Mouse (Mus musculus) right cerebral cortex, adult 2 months (tissue): ENCODE data around the gene Actn3.
"Not testable (repeated sequence)": the region's sequence is repeated elsewhere in the genome, so short reads cannot be mapped to it uniquely, and the experiment has no call there.

ENCODE experiments used
- DNase-seq, 2 experiments: peaks; one replicate each; pipeline ENCODE4 v3.0.0; 2021 to 2022; ENCODE audit warnings: low spot score in 2 of 2

The Actn3 gene

GRCm38 (mm10) chr19:4877785-4878184, at the start of gene Actn3:
Actn3 (minus strand) TSS chr19:4877909.
- DNase-seq: no peak

DNA sequence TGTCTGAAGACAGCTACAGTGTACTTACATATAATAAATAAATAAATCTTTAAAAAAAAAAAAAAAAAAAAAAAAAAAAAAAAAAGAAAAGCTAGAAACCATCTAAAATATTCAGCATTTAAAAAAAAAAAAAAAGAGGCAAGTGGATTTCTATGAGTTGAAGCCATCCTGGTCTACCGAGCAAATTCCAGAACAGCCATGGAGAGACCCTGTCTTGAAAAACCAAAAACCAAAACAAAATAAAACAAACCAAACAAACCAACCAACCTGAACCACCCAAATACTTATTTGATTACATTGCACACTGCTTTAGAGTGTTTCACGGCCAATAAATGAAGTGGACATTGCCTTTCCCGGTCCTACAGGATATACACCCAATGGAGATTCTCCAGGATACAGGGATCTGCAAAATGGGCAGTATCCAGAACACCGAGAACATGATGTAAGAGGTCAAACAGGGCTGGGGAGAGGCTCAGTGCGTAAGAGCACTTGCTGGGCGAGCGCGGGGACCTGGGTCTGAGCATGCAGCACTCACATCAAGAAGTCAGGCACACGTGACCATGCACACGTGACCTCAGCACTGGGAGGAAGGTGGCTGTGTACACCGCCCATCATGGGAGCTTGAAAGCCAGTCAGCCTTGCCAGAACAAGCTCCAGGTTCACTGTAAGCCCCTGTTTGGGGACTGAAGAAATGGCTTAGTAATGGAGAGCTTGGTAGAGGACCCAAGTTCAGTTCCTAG, 47.6 kb upstream of the Actn3 start:
- DNase-seq: no peak

- no peak for DNase-seq
Observed at GRCm38 (mm10) chr19:4919652-4920051, 41.9 kb upstream of the Actn3 start.

DNA sequence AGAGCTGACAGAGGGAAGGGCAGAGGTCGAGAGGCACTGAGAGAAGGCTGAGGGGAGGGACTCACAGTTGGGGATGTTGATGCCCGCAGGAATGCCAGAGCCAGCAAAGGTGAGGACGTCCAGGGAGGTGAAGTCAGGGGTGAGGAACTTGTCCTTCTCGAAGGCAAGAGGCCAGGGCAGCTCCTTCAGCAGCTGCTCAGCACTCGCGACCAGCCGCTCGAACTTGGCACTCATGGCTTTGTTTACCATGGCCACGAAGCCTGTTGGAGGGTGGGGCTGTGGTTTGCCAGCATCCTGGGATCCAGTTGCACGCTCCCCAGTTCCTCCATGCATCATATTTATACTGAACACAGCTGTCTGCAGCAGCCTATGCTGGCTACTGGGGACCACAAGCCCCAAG, 39.1 kb upstream of the Actn3 start:
- DNase-seq: no peak

DNA sequence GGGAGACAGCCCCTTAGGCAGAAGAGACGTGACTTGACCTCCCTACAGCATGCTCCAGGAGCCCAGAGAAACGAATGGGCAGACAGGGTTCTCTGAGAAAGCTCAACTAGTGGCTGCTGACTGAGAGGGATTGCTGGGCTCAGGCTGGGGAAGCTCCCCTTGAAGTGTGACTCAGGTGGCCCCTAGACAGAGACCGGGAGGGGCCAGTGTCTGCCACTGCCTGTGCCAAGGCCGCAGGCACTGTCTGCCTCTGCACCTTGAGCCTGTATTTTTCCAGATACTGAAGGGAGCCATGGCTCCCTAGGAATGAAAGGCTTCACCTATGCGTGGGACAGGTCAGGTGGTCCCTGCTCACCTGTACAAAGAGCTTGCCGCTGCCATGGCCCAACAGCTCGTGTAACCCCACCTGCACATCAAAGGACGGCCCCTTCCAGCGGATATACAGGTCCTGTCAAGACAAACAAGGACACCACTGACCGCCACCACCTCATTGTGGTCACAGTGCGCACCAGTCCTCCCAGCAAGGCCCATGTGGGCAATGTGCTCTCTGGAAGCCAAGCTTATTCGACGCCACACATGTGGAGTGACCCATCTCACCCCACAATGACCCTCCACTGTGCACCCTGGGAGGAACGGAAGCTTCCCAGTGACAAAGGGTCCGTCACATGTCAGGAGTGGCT, 38.4 kb upstream of the Actn3 start:
- DNase-seq: no peak

DNA sequence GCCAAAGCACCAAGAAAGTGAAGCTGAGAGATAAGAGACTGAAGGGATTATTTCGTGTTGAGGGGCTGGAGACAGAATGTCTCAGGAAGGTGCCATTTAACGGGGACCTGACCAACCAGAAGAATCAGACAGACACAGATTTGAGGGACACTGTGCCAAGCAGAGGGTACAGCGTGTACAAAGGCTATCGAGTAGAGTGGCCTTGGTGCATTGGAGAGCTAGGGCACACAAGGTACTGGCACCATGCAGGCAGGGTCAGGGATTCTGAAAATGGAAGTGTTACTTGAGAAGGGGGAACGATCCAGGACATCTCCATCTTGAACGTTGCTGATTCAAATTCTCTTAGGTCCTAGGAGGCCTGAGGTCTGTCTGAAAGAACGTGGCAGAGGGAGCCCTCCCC, 31.7 kb upstream of the Actn3 start:
- DNase-seq: no peak

GRCm38 (mm10) chr19:4908107-4908506, 30.4 kb upstream of the Actn3 start:
- DNase-seq: no peak

GRCm38 (mm10) chr19:4905979-4906794, 28.5 kb upstream of the Actn3 start, which contains the start of gene Bbs1:
Bbs1 (minus strand) TSS chr19:4906628.
- peak; percentile 80 to 83 for DNase-seq

GRCm38 (mm10) chr19:4899888-4900287, 22.2 kb upstream of the Actn3 start:
- no peak for DNase-seq

GRCm38 (mm10) chr19:4898972-4899371, 21.3 kb upstream of the Actn3 start:
- no peak for DNase-seq

DNA sequence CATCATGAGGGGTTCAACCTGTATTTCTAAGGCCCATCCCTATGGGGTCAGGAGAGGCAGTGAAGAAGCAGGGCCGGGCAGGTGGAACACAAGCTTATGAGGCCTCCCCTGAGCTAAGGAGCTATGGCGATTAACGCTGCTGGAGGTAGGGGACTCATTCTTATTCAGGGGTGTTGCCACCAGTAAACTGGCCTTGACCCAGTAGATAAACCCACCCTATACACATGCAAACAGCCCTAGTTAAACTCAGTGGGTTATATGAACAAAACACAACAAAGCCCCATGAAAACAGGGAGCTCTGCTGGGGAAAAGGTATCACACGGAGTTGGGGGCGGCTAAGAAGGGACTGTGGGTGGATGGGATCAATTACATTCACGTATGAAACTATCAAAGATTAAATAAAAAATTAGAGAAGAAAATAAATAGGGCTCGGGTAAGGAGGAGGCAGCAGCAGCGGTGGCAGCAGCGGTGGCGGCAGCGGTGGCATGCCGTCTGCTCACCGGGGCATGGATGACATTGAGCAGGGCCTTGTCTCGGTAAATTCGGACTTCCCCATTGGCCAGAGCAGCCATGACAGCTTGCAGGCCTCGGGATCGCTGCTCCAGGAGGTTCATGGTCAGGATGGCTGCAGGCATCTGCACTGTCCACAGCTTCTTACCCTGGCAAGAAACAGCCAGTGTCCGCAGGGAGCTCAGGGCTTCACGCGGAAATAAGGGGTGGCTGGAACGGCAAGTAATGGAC, 19.2 kb upstream of the Actn3 start:
- no peak for DNase-seq

GRCm38 (mm10) chr19:4891798-4892197, 14.1 kb upstream of the Actn3 start:
- DNase-seq: no peak

- DNase-seq: no peak
Observed at GRCm38 (mm10) chr19:4889791-4890190, 12.1 kb upstream of the Actn3 start.

GRCm38 (mm10) chr19:4883961-4884360, 6.3 kb upstream of the Actn3 start:
- no peak for DNase-seq

- no peak for DNase-seq
Observed at GRCm38 (mm10) chr19:4879324-4879703, 1.6 kb upstream of the Actn3 start.

DNA sequence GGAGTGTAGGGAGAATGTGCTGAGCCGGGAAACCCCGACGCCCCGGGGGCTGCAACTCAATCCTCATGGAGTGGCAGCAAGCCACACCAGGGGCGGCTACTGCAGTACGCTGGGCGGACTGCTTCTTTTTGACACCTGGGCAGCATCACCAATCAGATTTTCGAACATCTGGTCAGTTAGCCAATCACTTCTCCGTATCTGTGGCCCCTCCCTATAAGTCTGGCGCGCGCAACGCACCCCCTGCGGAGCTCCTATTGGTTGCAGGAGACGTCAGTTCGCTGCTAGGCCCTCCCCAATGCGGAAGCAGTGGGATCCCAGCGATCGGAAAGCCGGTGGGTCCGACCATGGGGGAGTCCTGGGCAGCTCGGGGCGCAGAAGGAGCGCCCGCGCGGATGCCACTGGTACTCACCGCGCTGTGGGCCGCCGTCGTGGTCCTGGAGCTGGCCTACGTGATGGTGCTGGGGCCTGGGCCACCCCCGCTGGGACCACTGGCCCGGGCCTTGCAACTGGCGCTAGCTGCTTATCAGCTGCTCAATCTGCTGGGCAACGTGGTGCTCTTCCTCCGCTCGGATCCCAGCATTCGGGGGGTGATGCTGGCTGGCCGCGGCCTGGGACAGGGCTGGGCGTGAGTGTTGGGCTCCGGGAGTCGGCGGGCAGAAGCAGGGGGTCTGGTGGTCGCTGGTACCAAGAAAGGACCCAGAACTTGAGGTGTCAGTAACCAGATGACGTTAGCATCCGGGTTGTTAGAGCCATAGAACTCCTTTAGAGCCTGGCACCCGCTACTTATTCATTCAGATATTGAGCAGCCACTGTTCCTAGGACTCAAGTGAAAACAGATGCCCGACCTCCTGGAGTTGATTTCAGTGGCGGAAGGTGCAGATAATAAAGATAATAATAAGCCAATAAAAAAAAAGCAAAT, 955 bp upstream of the Actn3 start, which contains the start of gene Zdhhc24:
Gene Zdhhc24, plus strand, starts transcription at position 264 of the 919 bp plus-strand sequence.
- DNase-seq: peak; percentile 96 to 97

GRCm38 (mm10) chr19:4876755-4877154, 954 bp downstream of the Actn3 start:
- DNase-seq: no peak

GRCm38 (mm10) chr19:4876241-4876640, 1.5 kb downstream of the Actn3 start:
- no peak for DNase-seq

DNA sequence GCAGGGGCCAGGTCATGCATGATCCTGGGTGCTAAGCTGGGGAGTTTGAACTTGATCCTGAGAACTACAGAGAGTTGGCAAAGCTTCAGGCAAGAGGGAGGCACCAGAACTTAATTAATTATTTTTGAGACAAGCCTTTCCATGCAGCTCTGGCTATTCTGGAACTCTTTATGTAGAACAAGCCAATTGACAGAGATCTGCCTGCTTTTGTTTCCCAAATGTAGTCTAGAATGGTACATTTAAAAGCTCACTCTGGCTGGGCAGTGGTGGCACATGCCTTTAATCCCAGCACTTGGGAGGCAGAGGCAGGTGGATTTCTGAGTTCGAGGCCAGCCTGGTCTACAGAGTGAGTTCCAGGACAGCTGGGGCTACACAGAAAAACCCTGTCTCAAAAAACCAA, 3.1 kb downstream of the Actn3 start:
- DNase-seq: not testable (repeated sequence)

- DNase-seq: no peak
Observed at GRCm38 (mm10) chr19:4865147-4865546, 12.6 kb downstream of the Actn3 start.

- DNase-seq: no peak
Observed at GRCm38 (mm10) chr19:4863048-4863447, 14.7 kb downstream of the Actn3 start.
